Mouse (Mus musculus) olfactory bulb, adult 2 months (tissue): ENCODE results near the gene Ccdc88c.

ENCODE experiments used
- CTCF ChIP-seq: fragments of 200-500 bp; IDR thresholded peaks from 2 replicates; pipeline ENCODE4 v1.5.1; 2012; ENCODE audit warnings: low read depth, mild to moderate bottlenecking, low read length, moderate library complexity; ENCODE audit not compliant: insufficient read depth
- POLR2A ChIP-seq: fragments of 200-500 bp; IDR thresholded peaks from 2 replicates; pipeline ENCODE4 v1.6.1; 2012; ENCODE audit warnings: mild to moderate bottlenecking, low read depth, low read length, moderate library complexity; ENCODE audit not compliant: insufficient read depth

GRCm38 (mm10) chr12:101075433-101075832 is 46.6 kb upstream of the Ccdc88c start:
- TF ChIP-seq POLR2A (no peak), CTCF (no peak)
